16 mouse cellular contexts compared by ENCODE assay signal in genomic region chr12:81273333-81273732, GRCm38 (mm10). TPM values are rescaled to one million over a fixed set of nuclear protein-coding genes. Genes with fewer than 3 reads are reported as not detected.
DNase-seq lines count a peak whose midpoint lies in the region; ATAC-seq and TF ChIP-seq lines count a peak whose summit lies in the region.
"Had no signal": no experiment of that assay in that cellular context is flagged by ENCODE, and none has a peak within 500 bp of the region (broad histone marks: within the 10 kb centered on the region; RNA-seq: fewer than 3 reads in every experiment).

No protein-coding gene starts in this region.

- H3K9ac ChIP-seq in forebrain, embryonic 15.5 days (replicated peaks): no peak overlapping the region
- no peak overlapping the region for H3K9ac ChIP-seq in midbrain, embryonic 11.5 days (ENCODE audit: low read length)
- H3K9ac ChIP-seq: embryonic facial prominence, embryonic 15.5 days; heart, embryonic 12.5 days; limb, embryonic 15.5 days; lung, embryonic 15.5 days had no signal

- no peaks in the 10 kb centered on the region for H3K36me3 ChIP-seq in forebrain, embryonic 15.5 days
- H3K36me3 ChIP-seq in midbrain, embryonic 11.5 days (ENCODE audit: control insufficient read depth, insufficient read depth, low read length): no peaks in the 10 kb centered on the region
- no peaks in the 10 kb centered on the region for H3K36me3 ChIP-seq in kidney, adult 2 months (ENCODE audit: control insufficient read depth, insufficient read depth, low read length)
- H3K36me3 ChIP-seq: embryonic facial prominence, embryonic 15.5 days; heart, embryonic 12.5 days; limb, embryonic 15.5 days; lung, embryonic 15.5 days had no signal

- no peak overlapping the region for H3K4me3 ChIP-seq in forebrain, embryonic 15.5 days
- H3K4me3 ChIP-seq in midbrain, embryonic 11.5 days (ENCODE audit: low read depth, low read length): no peak overlapping the region
- H3K4me3 ChIP-seq in kidney, adult 2 months (ENCODE audit: insufficient read depth, low read depth, low read length): no peak overlapping the region
- H3K4me3 ChIP-seq: embryonic facial prominence, embryonic 15.5 days; heart, embryonic 12.5 days; limb, embryonic 15.5 days; lung, embryonic 15.5 days had no signal

- TF ChIP-seq CTCF in kidney, adult 2 months (conservative IDR thresholded peaks at IDR 0.05; ENCODE audit: insufficient read depth, insufficient read length, low read depth, low read length): no peak

- H3K27me3 ChIP-seq in forebrain, embryonic 15.5 days: no peaks in the 10 kb centered on the region
- no peaks in the 10 kb centered on the region for H3K27me3 ChIP-seq in midbrain, embryonic 11.5 days (ENCODE audit: control insufficient read depth, insufficient read depth, low read length)
- H3K27me3 ChIP-seq in kidney, adult 2 months (replicated peaks; ENCODE audit: control insufficient read depth, insufficient read depth, low read length): no peaks in the 10 kb centered on the region; the same call in 1 of the 2 replicates
- H3K27me3 ChIP-seq: embryonic facial prominence, embryonic 15.5 days; heart, embryonic 12.5 days; limb, embryonic 15.5 days; lung, embryonic 15.5 days had no signal

- peak; percentile 53; the same call in 1 of the 2 replicates for ATAC-seq in forebrain, embryonic 15.5 days (replicated peaks)
- no peak for ATAC-seq in midbrain, embryonic 11.5 days (ENCODE audit: low FRiP score)

- whole genome bisulfite sequencing in forebrain, embryonic 15.5 days: 21% methylated on average over 3 of the region's 3 CpGs
- WGBS in midbrain, embryonic 11.5 days: 13% methylated on average over 3 of the region's 3 CpGs
- 54% methylated on average over 3 of the region's 3 CpGs for WGBS in kidney, adult 2 months

- no peaks in the 10 kb centered on the region for H3K9me3 ChIP-seq in forebrain, embryonic 15.5 days
- no peaks in the 10 kb centered on the region for H3K9me3 ChIP-seq in midbrain, embryonic 11.5 days (ENCODE audit: control insufficient read depth, low read length)
- H3K9me3 ChIP-seq: embryonic facial prominence, embryonic 15.5 days; heart, embryonic 12.5 days; limb, embryonic 15.5 days; lung, embryonic 15.5 days had no signal

- TF ChIP-seq POLR2A in kidney, adult 2 months (IDR thresholded peaks at IDR 0.05; ENCODE audit: low read depth, low read length): no peak

- H3K27ac ChIP-seq in forebrain, embryonic 15.5 days (replicated peaks): peak overlapping the region; percentile 39
- H3K27ac ChIP-seq in midbrain, embryonic 11.5 days (ENCODE audit: low read depth, low read length): no peak overlapping the region
- no peak overlapping the region for H3K27ac ChIP-seq in kidney, adult 2 months (ENCODE audit: insufficient read depth, low read depth, low read length)
- H3K27ac ChIP-seq: embryonic facial prominence, embryonic 15.5 days; kidney, postnatal 0 days; limb, embryonic 15.5 days; lung, embryonic 15.5 days; stomach, postnatal 0 days had no signal

- DNase-seq in right cerebral cortex, postnatal 4 days: peak; percentile 16
- no peak for DNase-seq in right cerebral cortex, adult 18-20 months
- peak; percentile 85 for DNase-seq in midbrain, embryonic 11.5 days (ENCODE audit: low spot score, missing footprints)
- DNase-seq in gastrocnemius, postnatal 4 days (ENCODE audit: low spot score in 2 of 2): no peak
- DNase-seq in kidney, adult 2 months: no peak
- DNase-seq in T-cell, adult 2 months (ENCODE audit: low spot score): no peak
- DNase-seq: adrenal gland, adult 2 months; cerebellum, postnatal 14 days; thymus, postnatal 4 days had no signal

- peaks cover 7% of the 10 kb centered on the region for H3K4me1 ChIP-seq in forebrain, embryonic 15.5 days
- peaks cover 7% of the 10 kb centered on the region; the same call in 1 of the 2 replicates for H3K4me1 ChIP-seq in midbrain, embryonic 11.5 days (ENCODE audit: control insufficient read depth, insufficient read depth, low read length)
- no peaks in the 10 kb centered on the region for H3K4me1 ChIP-seq in kidney, adult 2 months (ENCODE audit: control insufficient read depth, insufficient read depth, low read length)
- H3K4me1 ChIP-seq: embryonic facial prominence, embryonic 15.5 days; heart, embryonic 12.5 days; limb, embryonic 15.5 days; lung, embryonic 15.5 days had no signal

- H3K4me2 ChIP-seq in forebrain, embryonic 15.5 days (replicated peaks): no peak overlapping the region
- no peak overlapping the region for H3K4me2 ChIP-seq in midbrain, embryonic 11.5 days
- H3K4me2 ChIP-seq: embryonic facial prominence, embryonic 15.5 days; heart, embryonic 12.5 days; limb, embryonic 15.5 days; lung, embryonic 15.5 days had no signal

RNA-seq across cellular contexts. Expression of gene Slc8a3, which starts 59.6 kb away (rescaled TPM):
- 4.7 and 5.1 TPM in 2 replicates for polyA plus RNA-seq in forebrain, embryonic 15.5 days (2015; fragmentation: Nextera tagmentation; extraction: Ambion mirVana)
- polyA plus RNA-seq in midbrain, embryonic 11.5 days (2014; fragmentation: Nextera tagmentation; extraction: Ambion mirVana): 0.98 and 1.1 TPM in 2 replicates
- 10 to 100 TPM; 50.0 to 52.4 TPM for total RNA-seq in gastrocnemius, postnatal 4 days (2021)
- 0.08 and 0.17 TPM in 2 replicates for polyA plus RNA-seq in kidney, adult 2 months (2012; rRNA removed)

Comparison
In these comparisons a context has a peak if more than half of its experiments do, and no peak if none do; other contexts are left out.
1. DNase-seq: peak in right cerebral cortex, postnatal 4 days (single experiment) and midbrain, embryonic 11.5 days (single experiment); none in right cerebral cortex, adult 18-20 months (single experiment), gastrocnemius, postnatal 4 days (0 of 2), kidney, adult 2 months (single experiment) and T-cell, adult 2 months (single experiment).